Mouse (Mus musculus) CH12.LX (cell line): Measurements from ENCODE around the gene Tmem9. TPM values are rescaled to one million over a fixed set of nuclear protein-coding genes. Genes with fewer than 3 reads are reported as not detected.

Experiments used
- DNase-seq: peaks from one replicate; pipeline ENCODE4 v3.0.0-alpha.2; 2013; ENCODE audit errors: extremely low read depth
- H3K27ac ChIP-seq: 2 replicates; pipeline ENCODE4 v1.5.1; 2012; ENCODE audit warnings: low read depth, mild to moderate bottlenecking, control low read depth, moderate library complexity; ENCODE audit not compliant: insufficient read depth
- H3K27me3 ChIP-seq: replicated peaks from 2 replicates; pipeline ENCODE3; 2012; ENCODE audit warnings: inconsistent platforms
- H3K36me3 ChIP-seq, 2 experiments: replicated peaks in 1 of 2; 2 replicates each; pipeline versions ENCODE3 to v1.6.1; 2012; ENCODE audit warnings: inconsistent platforms in 1 of 2, low read length in 1 of 2, mild to moderate bottlenecking in 1 of 2, mixed read lengths in 1 of 2, moderate library complexity in 1 of 2; ENCODE audit not compliant: control insufficient read depth in 1 of 2, insufficient read depth in 1 of 2
- H3K4me1 ChIP-seq, 2 experiments: 2 replicates each; pipeline ENCODE4 v1.6.1; 2012; ENCODE audit warnings: inconsistent platforms in 1 of 2, moderate library complexity in 1 of 2; ENCODE audit not compliant: insufficient read depth in 2 of 2, control insufficient read depth in 1 of 2
- H3K4me2 ChIP-seq: 2 replicates; pipeline ENCODE4 v1.6.1; 2012; ENCODE audit warnings: low read depth, mild to moderate bottlenecking, control low read depth; ENCODE audit not compliant: poor library complexity, insufficient read depth, severe bottlenecking
- H3K4me3 ChIP-seq, 3 experiments: fragments of 150-350 bp in 1 of 3; sonication (generic) in 1 of 3; replicated peaks in 1 of 3; 2 replicates each; pipeline versions ENCODE3 to v1.5.1; 2011 to 2012; ENCODE audit warnings: low read depth in 2 of 3, low read length in 2 of 3, mild to moderate bottlenecking in 2 of 3, moderate library complexity in 2 of 3, control low read depth in 1 of 3, improper control_type of control experiment in 1 of 3, inconsistent platforms in 1 of 3, mixed read lengths in 1 of 3; ENCODE audit not compliant: poor library complexity in 1 of 3
- H3K79me2 ChIP-seq: replicated peaks from 2 replicates; pipeline ENCODE4 v1.6.1; 2012; ENCODE audit warnings: mild to moderate bottlenecking, moderate library complexity; ENCODE audit not compliant: control insufficient read depth, poor library complexity, insufficient read depth, severe bottlenecking; ENCODE audit errors: extremely low read depth
- H3K9ac ChIP-seq: 2 replicates; pipeline ENCODE4 v1.6.1; 2012; ENCODE audit warnings: low read depth, mild to moderate bottlenecking, control low read depth, moderate library complexity; ENCODE audit not compliant: insufficient read depth
- H3K9me3 ChIP-seq: replicated peaks from 2 replicates; pipeline ENCODE3; 2012; ENCODE audit warnings: low read length, inconsistent platforms, mixed read lengths
- BHLHE40 ChIP-seq: IDR thresholded peaks from 2 replicates; pipeline ENCODE4 v1.6.1; 2011; ENCODE audit warnings: mild to moderate bottlenecking, low read depth, low read length, improper control_type of control experiment
- CHD2 ChIP-seq: IDR thresholded peaks from 2 replicates; pipeline ENCODE4 v1.6.1; 2011; ENCODE audit warnings: low read length, improper control_type of control experiment
- E2F4 ChIP-seq: IDR thresholded peaks from 2 replicates; pipeline ENCODE4 v1.6.1; 2011; ENCODE audit warnings: low read depth, low read length, improper control_type of control experiment; ENCODE audit not compliant: insufficient replicate concordance
- ETS1 ChIP-seq: conservative IDR thresholded peaks from 2 replicates; pipeline ENCODE4 v1.6.1; 2012; ENCODE audit warnings: low read depth, mild to moderate bottlenecking, inconsistent platforms, low read length, improper control_type of control experiment, moderate library complexity
- JUND ChIP-seq: conservative IDR thresholded peaks from 2 replicates; pipeline ENCODE4 v1.6.1; 2011; ENCODE audit warnings: low read depth, low read length, improper control_type of control experiment
- KAT2A ChIP-seq: IDR thresholded peaks from 2 replicates; pipeline ENCODE4 v1.6.1; 2012; ENCODE audit warnings: low read length, improper control_type of control experiment, inconsistent platforms; ENCODE audit not compliant: insufficient replicate concordance
- MAFK ChIP-seq: IDR thresholded peaks from 2 replicates; pipeline ENCODE4 v1.6.1; 2011; ENCODE audit warnings: low read length, improper control_type of control experiment; ENCODE audit not compliant: insufficient replicate concordance
- MAZ ChIP-seq: IDR thresholded peaks from 2 replicates; pipeline ENCODE4 v1.6.1; 2012; ENCODE audit warnings: low read depth, mild to moderate bottlenecking, inconsistent platforms, low read length, improper control_type of control experiment, moderate library complexity
- POLR2A ChIP-seq: IDR thresholded peaks from 2 replicates; pipeline ENCODE4 v1.6.1; 2011; ENCODE audit warnings: low read depth, mild to moderate bottlenecking, improper control_type of control experiment, low read length
- POLR2AphosphoS2 ChIP-seq: IDR thresholded peaks from 2 replicates; pipeline ENCODE4 v1.6.1; 2011; ENCODE audit warnings: low read depth, low read length, improper control_type of control experiment
- RCOR1 ChIP-seq: conservative IDR thresholded peaks from 2 replicates; pipeline ENCODE4 v1.6.1; 2012; ENCODE audit warnings: low read depth, mild to moderate bottlenecking, inconsistent platforms, low read length, improper control_type of control experiment
- SIN3A ChIP-seq: IDR thresholded peaks from 2 replicates; pipeline ENCODE4 v1.6.1; 2012; ENCODE audit warnings: low read length, improper control_type of control experiment, inconsistent platforms
- TBP ChIP-seq: conservative IDR thresholded peaks from 2 replicates; pipeline ENCODE4 v1.6.1; 2011; ENCODE audit warnings: low read depth, low read length, improper control_type of control experiment
- TCF12 ChIP-seq: IDR thresholded peaks from 2 replicates; pipeline ENCODE4 v1.6.1; 2014; ENCODE audit warnings: low read depth, mild to moderate bottlenecking, inconsistent platforms, low read length, improper control_type of control experiment
- UBTF ChIP-seq: IDR thresholded peaks from 2 replicates; pipeline ENCODE4 v1.6.1; 2012; ENCODE audit warnings: low read depth, mild to moderate bottlenecking, inconsistent platforms, low read length, improper control_type of control experiment, moderate library complexity
- USF1 ChIP-seq: IDR thresholded peaks from 2 replicates; pipeline ENCODE4 v1.6.1; 2014; ENCODE audit warnings: low read depth, mild to moderate bottlenecking, inconsistent platforms, low read length, improper control_type of control experiment
- ZC3H11A ChIP-seq: IDR thresholded peaks from 2 replicates; pipeline ENCODE4 v1.6.1; 2012; ENCODE audit warnings: low read depth, mild to moderate bottlenecking, inconsistent platforms, low read length, improper control_type of control experiment
- dilution Hi-C: fragments of 300-500 bp; cut with MboI; formaldehyde crosslinking; loops from 2 replicates; pipeline ENCODE4 v1.14.3; 2020; ENCODE audit warnings: low sequenced_read_pairs; ENCODE audit not compliant: extremely low pct_unique_long_range_greater_than_20kb, extremely low pct_ligation_motif_present
- in situ Hi-C: fragments of 300-500 bp; cut with MboI; formaldehyde crosslinking; loops from 3 replicates; pipeline ENCODE4 v1.14.3; 2019; ENCODE audit warnings: low sequenced_read_pairs, low pct_ligation_motif_present, low pct_unique_long_range_greater_than_20kb, mixed read lengths
- polyA plus RNA-seq: library from polyadenylated mRNA; unstranded; fragments of >175 nt; gene quantifications from 2 replicates; pipeline ENCODE4 v1.2.1, GENCODE M21; 2012; ENCODE audit warnings: low read depth; ENCODE audit not compliant: insufficient read length
- total RNA-seq, 2 experiments: library from RNA; depleted of rRNA; stranded (reverse); fragments of 300-350 nt in 1 of 2; fragments of >200 nt in 1 of 2; gene quantifications; 2 replicates each; pipeline ENCODE4 v1.2.3; 2012 to 2014

The Tmem9 gene
- total and polyA plus RNA-seq, 3 experiments: 22.2 to 28.2 (median 23.9) TPM

DNA sequence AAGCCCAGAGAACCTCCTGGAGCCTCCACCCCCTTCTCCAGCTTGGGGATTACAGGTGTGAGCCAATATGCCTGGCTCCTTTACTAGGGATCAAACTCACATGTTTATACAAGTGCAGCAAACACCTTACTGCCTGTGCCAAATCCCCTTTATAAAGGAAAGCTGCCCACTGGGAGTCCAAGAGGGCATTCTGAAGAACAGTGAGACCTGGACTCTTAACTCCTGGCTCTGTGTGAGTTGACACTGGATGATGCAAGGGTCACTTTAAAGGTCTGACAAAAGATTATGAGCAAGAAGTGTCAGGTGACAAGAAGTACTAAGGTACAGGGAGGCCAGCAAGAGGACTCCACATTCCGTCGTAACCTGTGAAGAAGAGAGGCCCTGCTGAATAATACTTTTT, 6.5 kb upstream of the Tmem9 start:
- Histone ChIP-seq H3K27me3 (peaks cover 53% of the 10 kb centered on the region), H3K4me1 (no peaks in the 10 kb centered on the region), H3K9me3 (peaks cover 6% of the 10 kb centered on the region), H3K4me2 (no peak overlapping the region), H3K9ac (no peak overlapping the region), H3K79me2 (no peaks in the 10 kb centered on the region), H3K36me3 (no peaks in the 10 kb centered on the region), H3K4me3 (no peak overlapping the region), H3K27ac (no peak overlapping the region)
- no peak for TF ChIP-seq ETS1
- TF ChIP-seq KAT2A: no peak
- no peak for TF ChIP-seq E2F4
- TF ChIP-seq USF1: no peak
- no peak for TF ChIP-seq UBTF
- no peak for TF ChIP-seq SIN3A
- no peak for TF ChIP-seq ZC3H11A
- TF ChIP-seq RCOR1: no peak
- TF ChIP-seq POLR2A: no peak
- TF ChIP-seq CHD2: no peak
- TF ChIP-seq JUND: no peak
- TF ChIP-seq TCF12: no peak
- TF ChIP-seq MAZ: no peak
- no peak for TF ChIP-seq TBP
- no peak for TF ChIP-seq MAFK
- TF ChIP-seq POLR2AphosphoS2: no peak
- in situ Hi-C loops (no loop called here), dilution Hi-C loops (no loop called here)
- DNase-seq: no peak

GRCm38 (mm10) chr1:136006292-136006748, 1.6 kb upstream of the Tmem9 start, which contains the start of gene Igfn1:
Gene Igfn1, minus strand, starts transcription at chr1:136006342.
- no peak within 1 kb of the TSS for H3K4me3 ChIP-seq
- peaks cover 6% of the 10 kb centered on the region for H3K9me3 ChIP-seq
- H3K4me1 ChIP-seq: no peaks in the 10 kb centered on the region
- H3K9ac ChIP-seq: no peak within 1 kb of the TSS
- peaks cover 28% of the 10 kb centered on the region for H3K27me3 ChIP-seq
- H3K79me2 ChIP-seq: no peaks in the 10 kb centered on the region
- no peak for DNase-seq
- H3K27ac ChIP-seq: no peak within 1 kb of the TSS
- TF ChIP-seq BHLHE40 (no peak), POLR2A (no peak)
- in situ Hi-C loops: no loop called here
- no peak within 1 kb of the TSS for H3K4me2 ChIP-seq
- H3K36me3 ChIP-seq: no peaks in the 10 kb centered on the region
- dilution Hi-C loops: no loop called here
